Mouse (Mus musculus): Measurements from ENCODE around the gene Rbm33.

The Rbm33 gene

GRCm38 (mm10) chr5:28329024-28329806 lies 12.3 kb downstream of the Rbm33 start:
- peak; percentile 53 for DNase-seq

- no peak for DNase-seq
These were observed 16.8 kb downstream of the Rbm33 start for GRCm38 (mm10) chr5:28333731-28334130.

GRCm38 (mm10) chr5:28351857-28352513 lies 35.1 kb downstream of the Rbm33 start:
- DNase-seq = no peak

DNA sequence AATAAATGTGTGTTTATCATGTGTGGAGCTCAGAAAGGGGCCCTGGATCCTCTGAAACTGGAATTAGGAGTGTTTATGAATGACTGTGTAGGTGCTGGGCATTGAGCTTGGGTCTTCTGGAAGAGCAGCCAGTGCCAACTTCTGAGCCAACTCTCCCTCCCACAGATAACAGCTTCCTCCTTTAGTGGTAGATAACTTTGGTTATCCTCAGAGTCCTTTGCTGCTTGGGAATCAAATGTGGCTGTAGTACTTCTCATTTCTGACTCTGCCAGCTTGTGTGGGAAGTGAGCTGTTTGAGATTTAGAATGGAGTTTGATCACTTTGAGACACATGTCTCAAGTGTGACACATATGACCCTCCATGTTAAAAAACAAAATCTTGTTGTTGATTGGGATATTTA lies 38.7 kb downstream of the Rbm33 start:
- no peak for DNase-seq

DNA sequence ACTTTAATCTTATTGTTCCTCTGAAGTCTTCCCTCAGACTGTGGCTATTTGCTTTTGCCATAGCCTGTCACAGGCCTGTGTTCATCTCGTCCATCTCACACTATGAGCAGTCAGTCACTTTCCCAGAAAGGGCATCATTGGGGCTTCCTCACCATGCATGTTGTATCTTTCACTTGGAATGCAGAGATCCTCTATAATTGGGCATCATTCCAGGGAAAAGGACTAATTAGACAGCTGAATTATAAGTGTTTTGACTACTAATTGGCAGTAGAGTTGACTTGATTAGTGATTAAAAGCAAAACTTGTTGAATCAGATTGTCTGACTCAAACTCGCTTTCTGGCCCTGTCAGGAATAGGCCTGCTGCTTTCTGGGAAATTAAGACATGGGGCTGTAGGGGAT lies 43.8 kb downstream of the Rbm33 start:
- no peak for DNase-seq

DNA sequence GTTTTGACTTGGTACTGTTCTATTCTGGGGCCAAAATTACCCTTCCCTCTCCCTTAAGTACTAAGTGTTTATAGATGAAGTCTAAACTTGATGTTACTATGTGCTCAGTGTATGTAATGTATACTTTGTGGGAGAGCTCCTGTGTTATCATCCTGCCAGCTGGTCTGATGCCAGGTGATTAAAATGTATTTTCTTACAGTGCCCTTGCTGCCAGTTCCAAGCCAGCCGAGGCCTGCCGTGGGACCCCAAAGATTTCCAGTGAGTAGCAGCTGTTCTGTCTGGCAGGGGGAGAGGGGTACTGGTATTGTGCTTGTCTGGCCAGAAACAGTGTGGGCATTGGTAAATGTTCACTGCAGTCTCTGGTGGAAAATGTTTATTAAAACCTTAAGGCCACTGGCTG lies 51.1 kb downstream of the Rbm33 start:
- no peak for DNase-seq

DNA sequence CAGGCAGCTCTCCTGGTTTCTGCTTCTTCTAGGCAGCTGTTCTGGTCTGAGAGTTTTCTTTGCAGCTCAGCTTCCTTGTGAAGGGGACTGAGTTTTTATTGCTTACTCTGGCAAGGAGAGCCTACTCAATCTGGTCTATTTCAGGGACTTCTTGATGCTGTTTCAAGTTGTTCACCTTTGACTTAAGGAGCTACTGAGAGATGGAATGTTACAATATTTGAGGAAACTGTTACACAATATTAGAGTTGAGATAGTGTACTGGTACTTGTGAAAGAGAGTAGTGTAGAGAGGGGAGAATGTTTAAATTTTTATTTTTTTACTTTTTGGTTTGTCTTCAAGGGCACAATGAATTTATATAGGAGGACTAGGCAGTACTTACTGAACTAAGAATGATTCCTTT lies 53.9 kb downstream of the Rbm33 start:
- DNase-seq = no peak

DNA sequence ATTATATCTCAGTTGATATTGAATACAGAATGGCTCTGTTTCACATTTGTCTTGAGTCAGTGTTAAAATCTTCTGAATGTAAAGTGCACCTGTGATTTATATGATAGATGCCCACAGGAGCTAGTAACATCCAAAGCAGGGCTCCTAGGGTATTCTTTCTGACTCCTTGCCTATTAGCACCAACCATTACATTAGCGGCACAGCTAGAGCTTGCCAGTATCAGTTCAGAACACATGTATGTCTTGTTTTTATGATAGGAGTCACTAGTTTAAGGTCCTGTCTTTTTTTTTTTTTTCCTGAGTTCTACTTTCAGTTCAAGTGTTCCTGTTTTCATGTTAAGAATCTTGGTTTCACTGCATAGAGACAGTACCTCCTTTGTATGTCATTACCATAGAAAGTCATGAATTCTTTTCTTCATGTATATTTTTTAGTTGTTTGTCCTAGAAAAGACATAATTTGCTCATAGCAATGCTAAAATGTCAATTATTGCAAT lies 55.3 kb downstream of the Rbm33 start:
- no peak for DNase-seq

DNA sequence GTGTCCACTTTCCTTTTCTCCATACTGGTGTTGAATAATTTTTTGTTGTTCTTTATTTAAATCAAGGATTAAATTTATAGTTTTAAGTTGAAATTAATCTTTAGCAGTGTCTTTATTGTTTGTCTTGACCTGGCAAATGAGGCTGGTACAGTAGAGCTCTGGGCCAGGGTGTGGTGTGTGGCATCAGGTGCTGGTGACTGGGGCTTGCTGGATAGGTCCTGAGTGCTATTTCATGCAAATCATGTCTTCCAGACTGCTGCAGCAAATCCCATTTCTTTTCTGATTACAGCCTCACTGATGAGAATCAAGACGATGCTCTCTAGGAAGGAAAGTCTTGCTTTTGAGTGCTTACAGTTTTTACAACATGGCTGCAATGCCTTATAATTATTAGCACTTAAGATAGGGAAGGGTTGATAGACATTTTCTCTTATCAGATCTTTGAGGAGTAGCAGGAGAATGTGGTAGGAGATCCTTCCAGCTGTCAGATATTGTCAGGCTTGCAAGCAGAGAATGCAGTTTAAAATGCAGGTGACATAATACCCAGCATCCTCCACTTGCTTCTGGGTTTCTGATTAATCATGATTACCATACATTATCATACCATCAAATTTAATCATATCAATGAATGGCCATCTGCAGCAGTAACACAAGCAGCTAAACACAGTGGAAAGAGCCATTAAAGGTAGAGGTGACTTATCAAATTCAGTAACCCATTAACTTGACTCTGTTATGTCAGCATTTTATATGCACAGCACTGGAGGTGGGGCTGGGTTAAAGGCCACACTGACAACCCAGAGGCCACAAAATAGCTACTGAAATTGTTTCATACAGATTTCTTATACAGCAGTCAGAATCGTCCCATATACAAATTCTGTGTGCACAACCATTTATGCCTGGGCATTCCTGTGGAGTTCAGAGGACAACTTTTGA lies 56.8 kb downstream of the Rbm33 start:
- DNase-seq = no peak

DNA sequence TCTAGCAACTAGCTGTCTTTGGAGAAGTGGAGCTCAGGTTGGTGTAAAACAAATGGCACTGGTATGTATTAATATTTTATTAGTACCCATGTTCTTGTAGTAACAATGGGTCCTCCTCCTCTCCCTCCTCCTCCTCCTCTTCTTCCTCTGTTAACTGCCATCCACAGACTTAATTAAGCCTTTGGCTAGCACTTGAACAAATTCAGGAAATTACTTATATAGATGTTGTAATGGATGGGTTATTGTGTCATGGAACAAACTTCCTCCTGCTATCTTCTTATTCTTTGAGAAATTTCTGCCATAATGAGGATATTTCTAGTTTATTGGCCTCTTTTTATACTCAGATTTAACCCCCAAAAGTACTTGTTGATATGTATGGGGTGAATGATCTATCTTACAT lies 60.4 kb downstream of the Rbm33 start:
- DNase-seq = no peak

- no peak for DNase-seq
These were observed 65.4 kb downstream of the Rbm33 start for GRCm38 (mm10) chr5:28382289-28382688.

GRCm38 (mm10) chr5:28386783-28387182 lies 69.9 kb downstream of the Rbm33 start:
- DNase-seq = no peak

DNA sequence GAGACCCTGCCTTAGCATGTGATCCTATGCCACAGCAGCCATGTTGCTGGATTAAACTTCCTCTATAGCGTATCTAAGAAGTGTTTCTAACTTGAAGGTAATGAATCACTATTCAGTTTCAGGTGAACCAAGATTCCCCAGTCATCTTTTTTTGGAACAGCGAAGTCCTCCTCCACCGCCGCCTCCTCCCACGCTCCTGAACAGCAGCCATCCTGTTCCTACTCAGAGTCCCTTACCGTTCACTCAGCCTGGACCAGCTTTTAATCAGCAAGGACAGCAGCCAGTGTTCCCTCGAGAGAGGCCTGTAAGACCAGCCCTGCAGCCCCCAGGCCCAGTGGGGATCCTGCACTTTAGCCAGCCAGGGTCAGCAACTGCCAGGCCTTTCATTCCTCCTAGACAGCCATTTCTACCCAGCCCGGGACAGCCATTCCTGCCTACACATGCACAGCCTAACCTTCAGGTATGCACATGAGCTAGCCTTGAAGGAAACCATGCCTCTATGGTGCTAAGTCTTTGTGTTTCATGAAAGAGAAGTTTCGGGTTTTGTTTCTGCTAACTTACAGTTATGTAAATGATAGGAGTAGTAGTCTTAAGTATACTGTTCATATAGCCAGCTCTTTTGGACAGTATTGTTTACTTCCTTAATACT lies 70.7 kb downstream of the Rbm33 start:
- no peak for DNase-seq

DNA sequence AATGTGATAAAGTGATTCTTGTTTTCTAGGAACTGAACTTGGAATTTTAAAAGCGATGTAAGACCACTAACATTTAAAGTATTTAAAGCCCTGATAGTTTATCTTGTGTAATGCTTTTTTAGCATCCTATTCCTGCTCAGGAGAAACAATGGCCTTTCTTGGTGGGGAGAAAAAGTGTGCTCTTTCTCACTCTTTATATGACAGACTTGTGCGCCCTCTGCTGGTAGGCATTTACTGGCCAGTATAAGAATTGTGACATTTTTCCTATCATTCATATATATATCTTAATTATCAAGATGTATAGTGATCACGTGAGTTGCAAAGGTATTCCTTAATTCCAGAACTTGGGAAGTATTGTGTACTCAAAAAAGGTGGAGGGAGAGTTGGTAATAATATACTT lies 71.3 kb downstream of the Rbm33 start:
- DNase-seq = peak; percentile 78

DNA sequence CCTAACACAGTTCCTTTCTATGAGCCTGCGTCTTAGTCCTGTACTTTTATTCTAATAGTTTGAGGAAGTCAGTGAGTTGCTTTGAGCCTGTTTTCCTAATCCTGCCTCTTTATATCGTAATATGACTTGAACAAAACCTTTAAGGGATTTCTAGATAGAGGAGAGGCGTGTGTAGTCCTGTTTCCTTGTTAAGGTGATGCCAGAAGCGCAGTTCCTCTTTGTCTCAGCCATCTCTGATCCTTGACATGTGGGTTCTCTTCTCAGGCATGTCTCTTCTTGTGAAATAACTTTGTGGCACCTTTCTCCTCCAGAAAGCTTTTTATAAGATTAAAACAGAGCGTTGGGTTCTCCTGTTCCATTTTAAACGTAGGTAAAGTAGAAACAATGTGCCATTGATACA lies 73.3 kb downstream of the Rbm33 start:
- DNase-seq = no peak

GRCm38 (mm10) chr5:28397344-28397743 lies 80.4 kb downstream of the Rbm33 start:
- no peak for DNase-seq

GRCm38 (mm10) chr5:28398736-28399135 lies 81.8 kb downstream of the Rbm33 start:
- no peak for DNase-seq

DNA sequence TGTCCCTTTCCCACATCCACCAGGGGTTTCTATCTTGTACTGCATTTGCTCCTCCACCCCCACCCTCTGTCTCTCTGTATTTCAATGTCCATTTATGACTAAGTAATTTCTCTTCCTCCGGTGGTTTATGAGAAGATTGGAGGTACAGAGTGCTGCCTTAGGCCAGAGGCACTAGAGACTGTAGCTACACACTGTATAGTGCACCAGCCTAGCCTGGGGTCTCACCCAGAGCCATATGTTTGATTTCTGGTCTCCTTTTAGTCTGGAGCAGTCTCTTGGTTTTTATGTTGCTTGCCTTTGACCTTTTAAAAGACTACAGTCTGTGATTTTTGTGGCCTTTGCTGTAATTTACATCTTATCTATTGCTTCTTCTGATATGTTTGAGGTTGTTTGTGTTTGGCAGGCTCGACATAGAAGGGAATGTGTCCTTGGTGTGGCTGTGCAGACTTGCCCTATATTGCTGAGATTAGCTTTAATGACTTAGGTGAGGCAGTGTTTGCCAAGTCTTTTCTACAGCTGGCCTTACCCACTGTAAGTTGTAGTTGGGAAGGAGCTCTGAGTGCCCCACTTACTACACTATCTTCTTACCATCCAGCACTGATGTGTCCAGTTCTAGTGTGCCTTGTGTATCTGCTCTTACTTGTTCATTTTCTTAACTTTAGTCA lies 82.7 kb downstream of the Rbm33 start:
- DNase-seq = no peak

GRCm38 (mm10) chr5:28402756-28403155 lies 85.8 kb downstream of the Rbm33 start:
- DNase-seq = no peak

DNA sequence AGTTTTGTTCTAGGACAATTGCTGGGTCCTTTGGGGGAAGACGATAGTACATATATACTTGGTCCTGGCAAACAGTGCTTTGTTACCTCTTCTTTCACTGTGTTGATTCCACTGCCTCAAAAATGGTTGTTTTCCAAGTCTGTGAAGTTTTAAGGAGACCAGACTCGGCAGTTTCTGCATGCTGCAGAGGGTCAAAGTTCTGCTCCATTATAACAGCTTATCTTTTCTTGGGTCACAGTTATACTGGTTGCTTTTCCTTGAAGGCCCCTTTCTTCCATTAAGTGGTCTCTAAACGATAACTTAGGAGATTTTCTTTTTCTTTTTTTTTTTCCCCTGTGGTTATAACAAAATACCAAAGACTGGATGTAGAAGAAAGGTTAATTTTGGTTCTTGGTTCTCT lies 89.7 kb downstream of the Rbm33 start:
- no peak for DNase-seq

- DNase-seq = peak; percentile 2
These were observed 95.2 kb downstream of the Rbm33 start for GRCm38 (mm10) chr5:28412006-28412685.

- peak; percentile 19 for DNase-seq
These were observed 96.6 kb downstream of the Rbm33 start for GRCm38 (mm10) chr5:28413533-28413932.
